Mouse (Mus musculus): Measurements from ENCODE around the gene Dnase1.
A peak's percentile ranks its signal among the peaks of the same experiment; 100 is the strongest.
"Not testable (repeated sequence)": the region's sequence is repeated elsewhere in the genome, so short reads cannot be mapped to it uniquely, and the experiment has no call there.

Gene Dnase1

GRCm38 (mm10) chr16:4045524-4045923 lies 8.8 kb downstream of the Dnase1 start:
- no peak for DNase-seq

- no peak for DNase-seq
Observed at GRCm38 (mm10) chr16:4052601-4053000, 15.9 kb downstream of the Dnase1 start.

DNA sequence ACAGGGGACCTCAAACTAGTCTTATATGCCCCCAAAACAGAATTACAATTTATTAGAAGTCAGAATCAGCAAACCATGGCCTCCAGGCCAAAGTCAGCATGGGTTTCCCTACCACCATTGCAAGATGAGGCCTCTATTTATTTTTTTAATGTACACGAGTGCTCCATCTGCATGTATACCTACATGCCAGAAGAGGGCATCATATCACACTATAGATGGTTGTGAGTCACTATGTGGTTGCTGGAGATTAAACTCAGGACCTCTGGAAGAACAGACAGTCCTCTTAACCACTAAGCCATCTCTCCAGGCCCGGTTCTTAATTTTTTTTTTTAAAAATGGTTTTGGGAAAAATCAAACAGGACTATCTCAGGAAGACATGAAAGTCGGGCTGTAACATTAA lies 17.1 kb downstream of the Dnase1 start:
- no peak for DNase-seq

- DNase-seq = no peak
Observed at GRCm38 (mm10) chr16:4064945-4065344, 28.2 kb downstream of the Dnase1 start.

DNA sequence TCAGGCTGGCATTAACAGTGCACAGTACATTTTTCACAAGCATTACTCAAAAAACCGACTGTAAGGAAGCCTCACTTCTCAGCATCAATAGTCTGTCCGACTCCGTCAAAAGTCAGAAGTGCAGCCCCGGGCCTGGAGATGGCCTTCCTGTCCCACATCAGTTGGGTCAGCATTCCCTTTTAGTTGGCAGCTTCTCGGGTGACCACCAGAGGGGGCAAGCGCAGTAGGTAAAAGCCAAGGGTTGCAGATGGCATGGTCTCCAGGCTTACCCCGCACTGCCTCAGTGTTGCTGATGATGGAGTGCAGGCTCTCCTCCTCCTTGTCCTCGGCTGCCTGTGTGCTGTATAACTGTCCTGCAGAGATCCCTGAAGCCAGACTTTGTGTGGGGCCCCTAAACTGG lies 31.8 kb downstream of the Dnase1 start:
- peak in 1 of 2 experiments; percentile 33 for DNase-seq

DNA sequence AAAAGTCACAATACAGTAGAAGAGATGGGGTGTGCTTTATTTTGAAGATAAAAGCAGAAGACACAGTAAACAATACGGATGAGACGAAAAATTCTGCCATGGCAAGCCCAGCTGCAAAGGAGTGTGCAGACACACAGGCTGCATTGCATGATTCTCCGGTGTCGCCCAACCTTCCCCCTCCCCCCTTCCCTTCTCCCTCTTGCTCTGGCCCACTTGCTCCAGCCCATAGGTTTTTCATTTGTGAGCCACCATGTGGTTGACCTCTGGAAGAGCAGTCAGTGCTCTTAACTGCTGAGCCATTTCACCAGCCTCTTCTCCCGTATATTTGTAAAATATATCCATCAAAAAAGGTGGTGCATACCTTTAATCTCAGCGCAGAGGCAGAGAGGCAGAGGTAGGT lies 37.6 kb downstream of the Dnase1 start:
- DNase-seq = no peak

GRCm38 (mm10) chr16:4074836-4075235 lies 38.1 kb downstream of the Dnase1 start:
- DNase-seq = no peak

DNA sequence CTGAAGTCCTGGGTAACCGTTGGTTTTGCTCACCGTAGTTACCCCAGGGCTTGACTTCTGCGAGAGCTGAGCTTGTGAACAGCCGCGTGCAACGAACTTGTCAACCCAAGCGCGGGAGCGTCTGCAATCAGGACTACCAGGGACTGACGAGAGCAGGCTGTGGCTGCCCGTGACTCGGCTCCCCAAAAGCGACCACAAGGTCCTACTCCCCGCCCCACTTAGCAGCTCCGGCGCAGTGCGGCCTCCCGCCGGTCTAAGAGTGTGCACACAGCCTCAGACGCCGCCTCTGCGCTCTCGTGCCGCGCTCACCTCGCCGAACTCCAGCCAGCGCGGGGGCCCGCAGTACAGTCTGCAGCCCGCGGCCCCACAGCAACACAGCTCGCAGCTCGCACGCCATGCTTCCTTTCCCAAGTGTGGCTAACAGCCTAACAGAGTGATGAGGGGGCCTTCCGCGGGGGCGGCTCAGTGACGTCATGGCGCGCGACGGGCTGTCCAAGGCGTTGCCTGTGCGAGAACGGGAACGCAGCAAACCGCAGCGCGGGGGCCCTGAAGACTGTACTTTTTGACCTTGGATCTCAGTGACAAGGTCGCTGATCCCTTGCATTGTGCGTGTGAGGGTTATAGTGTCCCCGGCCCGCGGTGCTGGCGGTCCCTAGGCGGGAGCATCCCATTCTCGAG lies 40.8 kb downstream of the Dnase1 start, which contains the start of gene Trap1:
TSS of gene Trap1 (minus strand) at position 444 of the 678 bp plus-strand sequence.
- peak; percentile 89 to 91 for DNase-seq

- not testable (repeated sequence) for DNase-seq
Observed at GRCm38 (mm10) chr16:4078302-4078701, 41.6 kb downstream of the Dnase1 start.

DNA sequence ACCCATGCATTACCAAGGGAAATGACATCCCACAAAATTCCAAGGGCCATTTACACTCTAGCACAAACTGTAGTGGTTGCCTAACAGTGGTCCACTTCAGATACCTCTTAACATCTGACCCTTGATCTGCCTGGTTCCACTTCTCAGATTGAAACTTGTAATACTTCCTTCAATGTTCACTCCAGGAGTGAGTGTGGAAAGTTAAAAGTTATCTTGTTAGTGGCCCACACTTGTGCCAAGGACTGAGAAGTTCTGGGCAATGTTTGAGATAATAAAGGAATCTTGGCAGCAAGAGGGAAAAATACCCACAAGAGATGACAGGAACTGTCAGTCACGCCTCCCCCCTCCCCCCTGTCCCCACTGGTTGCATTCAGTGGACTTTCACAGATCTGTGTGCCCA lies 42.9 kb downstream of the Dnase1 start:
- DNase-seq = no peak

- not testable (repeated sequence) for DNase-seq
Observed at GRCm38 (mm10) chr16:4080419-4080818, 43.7 kb downstream of the Dnase1 start.

DNA sequence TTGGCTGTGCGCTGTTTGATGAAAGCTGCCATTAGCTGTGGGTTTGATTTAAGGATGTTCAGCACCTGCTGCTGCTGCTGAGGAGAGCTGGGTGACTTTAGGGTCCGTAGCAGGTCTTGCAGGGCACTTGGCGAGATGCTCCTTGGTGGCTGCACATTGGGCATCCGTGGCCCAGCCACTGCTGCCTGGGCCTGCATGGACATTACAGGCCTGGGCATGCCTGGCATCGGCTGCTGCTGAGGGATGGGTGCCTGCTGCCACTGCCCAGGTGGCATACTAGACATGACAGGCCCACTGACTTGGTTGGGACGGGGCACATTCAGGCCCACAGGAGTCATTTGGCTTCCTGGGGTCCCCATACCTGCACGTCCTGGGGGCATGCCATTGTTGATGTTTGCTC lies 48.3 kb downstream of the Dnase1 start:
- no peak for DNase-seq

DNA sequence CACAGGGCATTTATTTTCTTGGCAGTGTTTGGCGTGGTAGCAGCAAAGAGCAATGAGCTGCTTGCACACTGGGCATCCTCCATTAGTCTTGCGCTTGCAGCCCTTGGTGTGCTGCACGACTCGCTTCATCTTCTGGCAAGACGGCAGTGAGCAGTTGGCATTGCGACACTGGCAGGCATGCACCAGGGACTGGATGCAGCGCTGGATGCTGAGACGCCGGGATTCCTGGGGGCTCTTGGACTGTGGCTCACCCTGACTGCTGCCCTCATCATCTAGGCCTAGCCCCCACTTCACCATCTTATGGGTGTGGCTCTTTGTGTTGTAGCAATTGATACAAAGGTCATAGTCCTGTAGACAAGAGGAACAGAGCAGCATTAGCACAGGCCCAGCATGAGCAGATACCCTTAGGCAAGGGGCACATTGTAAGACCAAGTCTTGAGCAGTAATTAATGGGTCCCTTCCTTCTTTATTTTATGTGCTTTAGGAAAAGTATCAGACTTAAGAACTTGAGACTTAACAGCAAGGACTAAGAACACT lies 49.2 kb downstream of the Dnase1 start:
- DNase-seq = no peak

- DNase-seq = no peak
Observed at GRCm38 (mm10) chr16:4087214-4087913, 50.6 kb downstream of the Dnase1 start.

Data from thymus, adult 18-20 months (tissue).